Mouse (Mus musculus): Measurements from ENCODE around the gene Fance.
"Not testable (repeated sequence)": the region's sequence is repeated elsewhere in the genome, so short reads cannot be mapped to it uniquely, and the experiment has no call there.

Fance gene

DNA sequence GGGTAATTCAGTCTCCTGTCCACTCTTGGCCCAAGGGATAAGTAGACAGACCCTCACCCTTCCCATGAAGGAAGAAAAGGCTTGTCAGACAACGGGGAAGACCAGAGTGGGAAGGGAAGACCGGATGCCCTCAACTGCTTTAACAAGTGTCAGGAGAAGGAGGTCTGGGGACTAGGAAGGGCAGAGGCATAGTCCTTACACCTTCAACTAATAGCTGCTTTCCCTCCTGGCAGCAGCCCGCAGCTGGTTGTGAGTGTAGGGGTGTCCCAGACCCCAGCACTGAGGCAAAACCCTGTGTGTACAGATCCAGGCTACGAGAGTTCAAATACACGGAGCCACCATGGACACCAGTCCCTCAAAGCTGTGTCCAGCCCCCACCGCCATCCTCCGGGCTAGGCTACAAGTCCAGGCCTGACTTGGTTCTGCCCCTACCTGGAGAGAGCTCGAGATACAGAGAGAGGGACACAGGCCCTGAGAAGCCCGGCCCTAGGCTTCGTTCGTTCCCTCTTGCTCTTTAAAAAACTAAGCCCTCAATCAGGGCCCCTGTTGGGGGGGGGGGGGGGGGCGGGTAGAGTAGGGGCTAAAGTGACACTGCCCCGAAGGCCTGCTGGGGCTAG lies 36.1 kb downstream of the Fance start:
- no peak for DNase-seq (ENCODE audit: low spot score in 2 of 2)

DNA sequence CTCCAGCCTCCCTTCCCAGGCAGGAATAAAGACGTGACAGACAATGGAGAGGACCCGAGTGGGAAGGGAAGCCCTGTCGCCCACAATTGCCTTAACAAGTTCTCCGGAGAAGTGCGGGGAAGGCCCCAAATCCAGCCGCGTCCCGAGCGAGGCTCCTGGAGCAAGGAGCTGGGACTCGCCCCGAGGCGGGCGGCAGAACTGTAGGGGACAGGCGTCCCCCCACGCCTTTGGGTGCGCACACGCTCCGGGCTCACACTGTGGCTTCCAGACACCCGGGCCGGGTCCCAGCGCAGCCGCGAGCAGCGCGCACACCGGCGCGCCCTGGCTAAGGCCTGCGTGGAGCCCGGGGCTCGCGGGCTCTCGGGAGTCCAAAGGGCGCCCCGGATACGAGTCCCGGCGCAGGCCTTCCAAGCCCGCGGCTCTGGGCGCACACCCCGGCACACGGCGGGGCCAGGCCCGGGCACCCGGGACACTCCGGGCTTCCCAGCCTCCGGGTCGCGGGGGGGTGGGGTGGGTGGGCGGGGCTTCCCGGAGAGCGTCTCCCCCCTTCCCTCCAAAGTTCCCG lies 36.7 kb downstream of the Fance start:
- no peak for DNase-seq (ENCODE audit: low spot score in 2 of 2)

- no peak for DNase-seq (ENCODE audit: low spot score in 2 of 2)
Measured at GRCm38 (mm10) chr17:28350466-28351352, 37.4 kb downstream of the Fance start, which contains the start of gene Tead3. Gene Tead3, minus strand, starts transcription at chr17:28350817.

DNA sequence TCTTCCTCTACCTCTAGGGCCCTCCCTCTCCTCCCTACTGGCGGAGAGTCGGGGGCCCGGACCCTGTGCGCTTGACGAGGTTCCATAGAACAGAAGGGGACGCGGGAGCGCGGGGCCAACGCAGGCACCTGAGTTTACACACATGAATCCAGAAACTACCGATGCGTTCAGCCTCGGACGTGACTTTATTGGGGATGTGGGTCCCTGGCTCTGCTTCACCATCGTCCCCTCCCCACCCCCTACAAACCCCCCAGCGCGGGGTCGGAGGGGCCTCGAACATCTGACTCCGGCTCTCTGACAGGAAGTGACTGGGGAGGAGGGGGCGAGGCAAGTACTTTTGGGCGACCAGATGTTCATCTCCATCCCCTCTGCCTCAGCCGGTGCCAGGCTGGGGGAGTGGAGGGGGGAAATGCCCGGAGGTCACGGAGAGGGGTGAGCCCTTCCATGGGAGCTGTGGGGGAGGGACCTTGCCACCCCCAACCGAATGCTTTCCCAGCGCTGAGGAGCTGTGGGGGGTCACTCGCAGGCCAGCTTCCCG lies 38.1 kb downstream of the Fance start:
- no peak for DNase-seq (ENCODE audit: low spot score in 2 of 2)

DNA sequence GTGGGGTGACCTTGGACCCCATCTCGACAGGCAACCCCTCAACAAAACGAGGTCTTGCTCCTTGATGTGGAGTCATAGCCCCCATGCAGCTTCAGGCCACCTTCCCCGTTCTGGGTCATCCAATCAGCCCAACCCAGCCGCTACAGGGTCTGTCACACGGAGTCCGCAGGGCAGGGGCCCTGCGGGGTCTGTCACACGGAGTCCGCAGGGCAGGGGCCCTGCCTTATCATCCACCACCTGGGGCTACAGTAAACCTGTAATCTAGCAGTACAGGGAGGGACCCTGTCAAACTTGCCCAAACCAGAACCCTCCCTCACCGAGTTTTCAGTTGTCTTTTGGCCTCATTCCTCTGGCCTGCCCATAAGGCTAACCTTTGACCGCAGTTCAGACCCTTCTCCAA lies 38.7 kb downstream of the Fance start:
- no peak for DNase-seq (ENCODE audit: low spot score in 2 of 2)

DNA sequence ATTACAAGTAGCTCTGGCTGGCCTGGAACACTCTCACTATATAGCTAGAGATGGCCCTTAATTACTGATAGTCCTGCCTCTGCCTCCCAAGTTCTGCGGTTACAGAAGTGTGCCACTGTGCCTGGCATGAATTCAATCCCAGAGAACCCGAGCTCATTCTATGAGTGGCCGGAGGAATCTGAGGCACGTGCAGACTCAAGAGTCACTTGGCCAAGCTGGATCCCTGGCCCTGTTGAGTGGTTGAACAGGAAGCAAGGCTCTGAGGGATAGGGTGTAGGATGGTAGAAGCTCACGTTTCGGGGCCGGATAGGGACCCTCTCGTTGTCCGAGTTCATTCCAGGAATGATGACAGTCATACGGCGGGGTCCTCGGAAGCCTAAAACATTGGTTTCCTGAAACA lies 42.6 kb downstream of the Fance start:
- DNase-seq (ENCODE audit: low spot score in 2 of 2) = no peak

DNA sequence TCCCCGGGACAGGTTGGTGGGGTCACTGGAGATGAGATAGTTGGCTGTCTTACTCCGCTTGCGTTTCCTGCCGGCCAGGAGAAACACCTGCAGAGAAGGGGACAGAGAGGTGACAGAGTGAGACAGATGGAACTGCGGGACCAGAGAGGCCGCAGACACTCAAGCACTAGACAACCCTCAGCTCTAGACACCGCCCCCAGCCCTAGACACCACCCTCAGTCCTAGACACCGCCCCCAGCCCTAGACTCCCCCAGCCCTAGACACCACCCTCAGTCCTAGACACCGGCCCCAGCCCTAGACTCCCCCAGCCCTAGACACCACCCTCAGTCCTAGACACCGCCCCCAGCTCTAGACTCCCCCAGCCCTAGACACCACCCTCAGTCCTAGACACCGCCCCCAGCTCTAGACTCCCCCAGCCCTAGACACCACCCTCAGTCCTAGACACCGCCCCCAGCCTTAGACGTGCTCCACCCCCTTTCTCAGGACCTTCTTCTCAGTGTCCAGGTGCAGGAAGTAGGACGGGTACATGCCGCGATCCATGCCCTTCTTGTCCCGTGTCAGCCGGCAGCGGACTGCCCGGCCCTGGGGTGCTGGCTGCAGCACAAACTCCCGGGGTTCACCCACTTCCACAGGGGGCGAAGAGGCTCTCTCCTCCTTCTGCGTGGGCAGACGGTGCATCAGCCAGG lies 45.4 kb downstream of the Fance start:
- not testable (repeated sequence) for DNase-seq (ENCODE audit: low spot score in 2 of 2)

DNA sequence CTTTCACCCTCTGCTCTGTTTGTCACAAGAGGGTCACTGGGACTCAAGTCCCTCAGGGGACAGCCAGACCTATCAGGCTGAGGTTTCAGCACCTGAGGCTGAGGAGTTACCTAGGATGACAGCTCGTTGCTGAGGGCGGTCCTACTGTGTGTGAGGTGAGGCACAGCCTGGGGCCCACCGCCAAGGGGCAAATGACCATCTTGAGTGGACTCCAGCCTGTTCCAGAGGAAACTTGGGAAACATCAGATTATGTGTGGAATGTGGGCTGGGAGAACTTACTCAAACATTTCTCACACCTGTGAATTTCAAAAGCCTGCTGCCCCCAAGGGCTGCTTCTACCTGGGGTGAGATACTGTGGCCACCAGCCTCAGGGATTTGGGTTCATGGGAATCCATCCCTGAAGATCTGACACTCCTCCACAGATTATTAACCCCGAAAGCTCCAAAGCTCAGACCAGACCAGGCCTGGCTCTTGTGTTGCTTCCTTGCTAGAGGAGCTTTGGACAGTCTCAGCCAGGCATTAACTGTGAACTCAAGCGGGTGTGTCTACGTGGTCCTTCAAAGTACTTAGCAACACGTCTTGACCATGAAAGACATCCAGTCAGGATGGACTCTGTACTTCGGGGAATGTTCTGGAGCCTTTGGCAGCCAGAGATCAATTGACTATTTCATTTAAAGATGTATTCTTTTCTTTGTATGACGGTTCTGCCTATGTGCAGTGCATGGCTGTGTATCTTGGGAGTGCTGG lies 47.4 kb downstream of the Fance start:
- no peak for DNase-seq (ENCODE audit: low spot score in 2 of 2)

DNA sequence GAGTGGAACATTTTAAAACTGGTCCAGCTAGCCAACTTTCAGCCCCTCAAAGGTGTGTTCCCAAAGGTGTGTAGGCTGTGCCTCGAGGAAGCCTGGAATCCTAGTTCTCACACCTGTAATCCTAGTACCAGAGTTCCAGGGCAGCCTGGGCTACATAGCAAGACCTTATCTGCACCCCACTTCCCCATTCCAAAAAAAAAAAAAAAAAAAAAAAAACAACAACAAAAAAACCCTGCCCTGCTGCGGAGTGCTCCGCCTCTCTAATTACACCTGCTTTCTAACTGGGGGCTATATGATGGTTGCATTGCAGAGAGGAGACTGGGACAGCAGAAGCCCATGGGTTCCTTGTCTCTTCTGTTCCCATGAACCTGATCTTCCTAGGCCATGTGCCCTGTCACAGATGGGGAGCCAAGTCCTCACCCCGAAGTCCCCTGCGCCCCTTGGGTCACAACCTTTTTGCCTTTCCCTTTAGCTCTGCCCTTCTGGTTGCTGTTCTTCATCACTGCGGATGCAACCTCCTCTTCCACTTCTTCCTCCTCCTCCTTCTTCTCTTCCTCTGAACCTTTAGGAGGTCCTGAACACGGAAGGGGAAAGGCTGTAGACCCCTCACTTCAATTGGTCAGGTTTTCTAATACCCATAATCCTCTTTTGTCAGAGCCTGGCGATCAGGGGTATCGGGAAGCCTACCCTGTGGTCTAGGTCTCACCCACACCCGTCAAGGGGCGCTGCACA lies 48.8 kb downstream of the Fance start:
- no peak for DNase-seq (ENCODE audit: low spot score in 2 of 2)

- no peak for DNase-seq (ENCODE audit: low spot score in 2 of 2)
Measured at GRCm38 (mm10) chr17:28362653-28363292, 49.5 kb downstream of the Fance start.

GRCm38 (mm10) chr17:28363507-28363906 lies 50.2 kb downstream of the Fance start:
- DNase-seq (ENCODE audit: low spot score in 2 of 2) = no peak

GRCm38 (mm10) chr17:28365122-28365521 lies 51.8 kb downstream of the Fance start, which contains the start of gene Tulp1:
Gene Tulp1, minus strand, starts transcription at chr17:28365222.
- no peak for DNase-seq (ENCODE audit: low spot score in 2 of 2)

GRCm38 (mm10) chr17:28368449-28368848 lies 55.1 kb downstream of the Fance start:
- DNase-seq (ENCODE audit: low spot score in 2 of 2) = peak; percentile 49 to 54

- DNase-seq (ENCODE audit: low spot score in 2 of 2) = no peak
Measured at GRCm38 (mm10) chr17:28369056-28369455, 55.7 kb downstream of the Fance start.

DNA sequence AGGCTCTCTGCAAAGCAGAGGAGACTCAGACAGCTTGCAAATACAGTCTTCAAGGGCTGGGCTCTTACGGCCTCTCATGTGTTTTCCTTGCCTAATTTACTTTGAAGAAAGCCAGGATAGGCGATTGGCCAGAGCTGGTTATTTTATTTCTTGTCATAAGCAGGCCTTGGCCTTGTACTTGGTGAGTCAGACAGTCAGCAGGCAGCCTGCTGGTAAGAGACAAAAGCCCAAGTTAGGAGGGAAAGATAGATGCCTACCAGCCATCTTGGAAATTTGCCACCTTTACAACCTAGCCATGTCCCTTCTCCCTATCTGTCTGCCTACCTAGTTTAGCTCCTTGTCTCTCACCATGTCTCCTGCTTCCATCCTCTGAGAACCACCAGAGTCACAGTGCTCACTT lies 58.0 kb downstream of the Fance start:
- no peak for DNase-seq (ENCODE audit: low spot score in 2 of 2)

- DNase-seq (ENCODE audit: low spot score in 2 of 2) = no peak
Measured at GRCm38 (mm10) chr17:28371941-28372340, 58.6 kb downstream of the Fance start.

DNA sequence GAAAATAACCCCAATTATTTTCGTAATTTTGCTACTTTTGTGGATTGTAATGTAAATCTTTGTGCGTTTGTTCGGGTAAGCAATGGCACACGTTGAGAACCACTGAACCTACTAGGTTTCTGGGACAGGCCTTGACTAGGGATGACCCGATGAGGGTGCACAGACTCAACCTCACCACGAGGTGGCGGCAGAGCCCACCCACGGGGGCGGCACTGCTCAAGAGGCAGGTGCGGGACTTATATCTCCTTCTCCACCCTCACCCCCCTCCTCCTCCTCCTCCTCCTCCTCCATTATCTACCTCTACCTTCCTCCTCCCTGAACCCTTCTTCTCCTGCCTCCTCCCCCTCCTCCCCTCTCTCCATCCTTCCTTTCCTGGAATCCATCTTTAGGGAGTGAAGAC lies 60.5 kb downstream of the Fance start:
- DNase-seq (ENCODE audit: low spot score in 2 of 2) = no peak

DNA sequence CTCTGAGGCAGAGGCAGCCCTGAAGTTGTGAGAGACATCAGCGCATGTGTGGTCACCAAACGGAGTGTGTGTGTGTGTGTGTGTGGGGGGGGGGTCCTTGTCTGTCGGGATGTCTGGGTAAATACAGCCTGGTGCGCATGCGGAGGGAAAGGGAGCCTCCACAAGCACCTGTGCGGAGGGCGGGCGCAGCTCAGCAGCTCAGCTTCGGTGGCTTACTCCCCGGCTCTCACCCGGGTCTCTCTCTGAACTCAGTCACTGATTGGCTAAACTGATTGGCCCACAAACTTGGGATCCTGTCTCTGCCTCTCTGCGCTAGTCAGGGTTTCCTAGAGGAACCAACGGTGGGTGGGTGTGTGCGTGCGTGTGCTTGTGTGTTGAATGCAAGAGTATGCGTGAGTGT lies 61.2 kb downstream of the Fance start:
- DNase-seq (ENCODE audit: low spot score in 2 of 2) = no peak

DNA sequence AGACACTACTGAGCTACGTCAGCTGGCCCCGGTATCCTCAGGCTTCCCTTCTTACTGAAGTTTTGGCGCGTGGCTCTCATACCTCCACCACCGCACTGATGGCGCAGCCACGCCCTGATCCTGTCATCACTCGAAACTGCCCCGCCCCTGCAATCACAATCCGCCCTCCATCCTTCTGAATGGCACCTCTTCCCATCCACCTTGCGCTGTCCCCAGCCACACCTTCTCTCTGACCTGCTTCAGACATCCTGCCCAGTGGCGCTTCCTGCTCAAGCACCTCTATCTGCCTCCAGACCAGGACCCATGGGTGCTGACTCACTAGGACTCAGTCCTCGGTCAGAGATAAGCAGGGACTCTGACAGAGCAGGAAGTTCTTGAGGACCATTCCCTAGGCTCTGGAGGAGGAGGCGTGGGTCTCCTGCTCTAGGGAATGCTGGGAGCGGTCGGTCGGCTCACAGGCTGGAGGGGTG lies 62.3 kb downstream of the Fance start:
- no peak for DNase-seq (ENCODE audit: low spot score in 2 of 2)

Measured in frontal cortex, postnatal 25 days (tissue).